Mouse (Mus musculus) gastrocnemius, adult 18-20 months (tissue): ENCODE measurements around the gene Usp26. TPM values are rescaled to one million over a fixed set of nuclear protein-coding genes. Genes with fewer than 3 reads are reported as not detected.

ENCODE experiments used
- DNase-seq: peaks from one replicate; pipeline ENCODE4 v3.0.0; 2021; ENCODE audit warnings: low spot score
- long read RNA-seq, 2 experiments: library from polyadenylated mRNA; stranded (forward); transcript quantifications; one replicate each; pipeline ENCODE4 v2.0.0; 2021
- total RNA-seq, 2 experiments: library from RNA; stranded (reverse); gene quantifications; 2 replicates each; pipeline ENCODE4 v1.2.3; 2021

The Usp26 gene
- not detected for total RNA-seq
- long read RNA-seq, experiment 1, partial matches to known transcripts, result 0 of 1 reads
- long read RNA-seq, experiment 1, other reads (novel, unspliced or antisense), result 1 of 1 reads
- long read RNA-seq, experiment 2, result 0 reads

GRCm38 (mm10) chrX:51801133-51801532, at the start of gene Usp26:
Gene Usp26 (minus strand): TSS chrX:51801233.
- DNase-seq, result no peak

- no peak for DNase-seq
These were observed 13.6 kb upstream of the Usp26 start for GRCm38 (mm10) chrX:51814466-51815247.

GRCm38 (mm10) chrX:51767457-51767856, 33.6 kb downstream of the Usp26 start:
- peak; percentile 9 for DNase-seq

- DNase-seq, result peak; percentile 19
These were observed 64.6 kb downstream of the Usp26 start for GRCm38 (mm10) chrX:51736450-51736849.

GRCm38 (mm10) chrX:51714086-51714745, 86.8 kb downstream of the Usp26 start:
- no peak for DNase-seq

GRCm38 (mm10) chrX:51712996-51713395, 88.0 kb downstream of the Usp26 start:
- no peak for DNase-seq

Other genes starting within 250 kb of the Usp26 start
- 1 to 10 TPM; 3.2 to 3.5 TPM for gene Hs6st2, start 119.4 kb downstream of the Usp26 start, total RNA-seq
- not detected for gene 1700080O16Rik, start 171.5 kb upstream of the Usp26 start, total RNA-seq